Mouse (Mus musculus): ENCODE data around the gene 1700047I17Rik2. TPM values are rescaled to one million over a fixed set of nuclear protein-coding genes. Genes with fewer than 3 reads are reported as not detected.
"Not testable (repeated sequence)": the region's sequence is repeated elsewhere in the genome, so short reads cannot be mapped to it uniquely, and the experiment has no call there.

The 1700047I17Rik2 gene
- polyA plus RNA-seq, 1 experiment from 2014 or later = not detected

GRCm38 (mm10) chr12:55230520-55230861 is 31.1 kb downstream of the 1700047I17Rik2 start:
- H3K9me3 ChIP-seq (ENCODE audit: low read length); H3K36me3 ChIP-seq (ENCODE audit: insufficient read depth, low read length); H3K9ac ChIP-seq (replicated peaks; ENCODE audit: low read depth); DNase-seq (ENCODE audit: low spot score); H3K4me2 ChIP-seq (replicated peaks; ENCODE audit: low read depth, low read length); H3K4me1 ChIP-seq (ENCODE audit: insufficient read depth, low read depth, low read length); H3K27ac ChIP-seq (ENCODE audit: low read length); H3K27me3 ChIP-seq (replicated peaks; ENCODE audit: insufficient read depth, low read length): not testable (repeated sequence)
- H3K4me3 ChIP-seq (ENCODE audit: low read depth, low read length) = peak overlapping the region; percentile 26; the same call in 1 of the 2 replicates
- peak; percentile 40 for ATAC-seq
- WGBS = 2% methylated on average over 9 of the region's 25 CpGs

GRCm38 (mm10) chr12:55242243-55242642 is 42.9 kb downstream of the 1700047I17Rik2 start:
- WGBS = no CpG with 5 or more reads among the region's 8 CpGs
- peak; percentile 74 for ATAC-seq
- not testable (repeated sequence) for H3K27ac ChIP-seq (ENCODE audit: low read length); H3K27me3 ChIP-seq (replicated peaks; ENCODE audit: insufficient read depth, low read length); H3K4me1 ChIP-seq (ENCODE audit: insufficient read depth, low read depth, low read length); H3K4me3 ChIP-seq (ENCODE audit: low read depth, low read length); H3K9ac ChIP-seq (replicated peaks; ENCODE audit: low read depth); H3K36me3 ChIP-seq (ENCODE audit: insufficient read depth, low read length); H3K4me2 ChIP-seq (replicated peaks; ENCODE audit: low read depth, low read length); DNase-seq (ENCODE audit: low spot score); H3K9me3 ChIP-seq (ENCODE audit: low read length)

- H3K9me3 ChIP-seq (ENCODE audit: low read length); H3K27ac ChIP-seq (ENCODE audit: low read length); H3K36me3 ChIP-seq (ENCODE audit: insufficient read depth, low read length); ATAC-seq; H3K4me1 ChIP-seq (ENCODE audit: insufficient read depth, low read depth, low read length); H3K4me2 ChIP-seq (replicated peaks; ENCODE audit: low read depth, low read length); H3K27me3 ChIP-seq (replicated peaks; ENCODE audit: insufficient read depth, low read length); H3K4me3 ChIP-seq (ENCODE audit: low read depth, low read length); DNase-seq (ENCODE audit: low spot score); H3K9ac ChIP-seq (replicated peaks; ENCODE audit: low read depth): not testable (repeated sequence)
- no CpG with 5 or more reads among the region's 8 CpGs for WGBS
Observed at GRCm38 (mm10) chr12:55261950-55262349, 62.6 kb downstream of the 1700047I17Rik2 start.

- H3K4me1 ChIP-seq (ENCODE audit: insufficient read depth, low read depth, low read length); H3K27ac ChIP-seq (ENCODE audit: low read length); H3K36me3 ChIP-seq (ENCODE audit: insufficient read depth, low read length); H3K4me2 ChIP-seq (replicated peaks; ENCODE audit: low read depth, low read length); H3K27me3 ChIP-seq (replicated peaks; ENCODE audit: insufficient read depth, low read length); DNase-seq (ENCODE audit: low spot score); H3K9me3 ChIP-seq (ENCODE audit: low read length); H3K4me3 ChIP-seq (ENCODE audit: low read depth, low read length); H3K9ac ChIP-seq (replicated peaks; ENCODE audit: low read depth): not testable (repeated sequence)
- ATAC-seq = peak; percentile 87
- WGBS = no CpG with 5 or more reads among the region's 5 CpGs
Observed at GRCm38 (mm10) chr12:55263385-55263784, 64.0 kb downstream of the 1700047I17Rik2 start.

Other genes with a start within 250 kb of the 1700047I17Rik2 start
- not detected in 2 replicates for gene Gm20403, start 213.1 kb upstream of the 1700047I17Rik2 start, polyA plus RNA-seq (2015; fragmentation: Nextera tagmentation; extraction: Ambion mirVana)
- gene Baz1a, start 185.2 kb upstream of the 1700047I17Rik2 start, polyA plus RNA-seq (2015; fragmentation: Nextera tagmentation; extraction: Ambion mirVana) = 17.5 and 20.7 TPM in 2 replicates
- gene 2700097O09Rik, start 119.5 kb upstream of the 1700047I17Rik2 start, polyA plus RNA-seq (2015; fragmentation: Nextera tagmentation; extraction: Ambion mirVana) = 14.4 and 14.6 TPM in 2 replicates
- 124 and 130 TPM in 2 replicates for gene Srp54a, start 119.3 kb upstream of the 1700047I17Rik2 start, polyA plus RNA-seq (2015; fragmentation: Nextera tagmentation; extraction: Ambion mirVana)
- gene Fam177a, start 75.1 kb upstream of the 1700047I17Rik2 start, polyA plus RNA-seq (2015; fragmentation: Nextera tagmentation; extraction: Ambion mirVana) = 53.0 and 56.1 TPM in 2 replicates
- 41.1 and 47.5 TPM in 2 replicates for gene Srp54b, start 44.5 kb upstream of the 1700047I17Rik2 start, polyA plus RNA-seq (2015; fragmentation: Nextera tagmentation; extraction: Ambion mirVana)
- 52.8 and 57.9 TPM in 2 replicates for gene Srp54c, start 30.6 kb downstream of the 1700047I17Rik2 start, polyA plus RNA-seq (2015; fragmentation: Nextera tagmentation; extraction: Ambion mirVana)
- gene 1110008L16Rik, start 100.0 kb downstream of the 1700047I17Rik2 start, polyA plus RNA-seq (2015; fragmentation: Nextera tagmentation; extraction: Ambion mirVana) = 8.1 and 9.2 TPM in 2 replicates
- gene Ppp2r3c, start 103.4 kb downstream of the 1700047I17Rik2 start, polyA plus RNA-seq (2015; fragmentation: Nextera tagmentation; extraction: Ambion mirVana) = 7.6 and 8.2 TPM in 2 replicates
- gene Psma6, start 184.6 kb downstream of the 1700047I17Rik2 start, polyA plus RNA-seq (2015; fragmentation: Nextera tagmentation; extraction: Ambion mirVana) = 281 and 292 TPM in 2 replicates

Measured in lung, postnatal 0 days (tissue).